1 mouse cellular context compared by ENCODE assay signal in the genomic region with DNA sequence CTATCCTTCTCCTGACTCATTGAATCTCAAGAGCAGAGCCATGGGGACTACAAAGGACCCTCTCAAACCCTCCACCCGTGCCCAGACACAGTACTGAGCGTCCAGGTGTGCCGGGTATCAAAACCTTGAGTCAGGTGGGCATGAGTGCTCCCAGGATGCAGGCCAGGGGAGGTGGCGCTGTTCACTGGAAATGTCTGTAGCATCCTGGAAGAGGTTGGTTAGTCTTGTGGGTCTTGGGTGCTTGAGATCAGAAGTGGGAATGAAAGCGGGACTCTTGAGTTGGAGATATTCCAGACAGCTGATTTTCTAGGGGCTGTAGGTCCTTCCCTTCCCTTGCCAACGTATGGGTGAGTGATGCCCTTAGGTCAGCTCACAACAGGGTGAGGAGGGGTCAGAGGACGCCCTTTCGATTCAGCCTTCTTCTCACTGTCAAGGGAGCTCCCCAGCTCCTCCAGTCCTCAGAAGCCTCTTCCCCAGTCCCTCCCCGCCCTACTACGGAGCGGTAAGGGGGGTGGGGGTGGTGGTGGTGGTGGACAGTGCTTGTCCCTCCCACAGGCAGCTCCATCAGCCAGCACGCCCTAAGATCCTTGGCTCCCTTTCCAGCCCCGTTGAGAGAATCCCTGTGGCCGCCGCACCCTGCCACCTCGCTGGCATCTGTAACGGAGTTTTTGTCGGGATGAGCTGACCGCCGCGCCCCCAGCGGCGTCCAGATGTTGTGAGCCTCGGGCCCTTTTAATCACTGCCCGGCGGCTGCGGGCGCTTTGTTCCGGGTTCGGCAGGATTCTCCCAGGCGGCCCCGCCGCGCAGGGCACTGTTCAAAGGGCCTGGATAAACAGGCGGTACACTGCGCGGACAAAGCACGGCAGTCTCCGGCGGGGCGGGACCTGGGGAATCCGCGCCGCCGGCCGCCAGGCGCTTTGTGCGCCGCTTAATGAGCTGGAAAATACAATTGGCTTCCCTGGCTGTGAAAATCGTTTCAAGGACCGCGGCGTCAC.
TF ChIP-seq lines count a peak whose summit lies in the region.

No protein-coding gene starts in this region.

TF ChIP-seq in ES-E14, 5 proteins besides CTCF, POLR2A, EP300 and RAD21 (continued from another document):
- no peak for TF ChIP-seq CHD2 (IDR thresholded peaks at IDR 0.05; ENCODE audit: low read depth, low read length)
